Mouse (Mus musculus): ENCODE measurements at regions not wholly inside any gene's neighbourhood (a gene's known extent, or its start where the extent isn't known, plus 50 kb on each side); places are given as distances from the start of the nearest gene placed in this dataset.

DNA sequence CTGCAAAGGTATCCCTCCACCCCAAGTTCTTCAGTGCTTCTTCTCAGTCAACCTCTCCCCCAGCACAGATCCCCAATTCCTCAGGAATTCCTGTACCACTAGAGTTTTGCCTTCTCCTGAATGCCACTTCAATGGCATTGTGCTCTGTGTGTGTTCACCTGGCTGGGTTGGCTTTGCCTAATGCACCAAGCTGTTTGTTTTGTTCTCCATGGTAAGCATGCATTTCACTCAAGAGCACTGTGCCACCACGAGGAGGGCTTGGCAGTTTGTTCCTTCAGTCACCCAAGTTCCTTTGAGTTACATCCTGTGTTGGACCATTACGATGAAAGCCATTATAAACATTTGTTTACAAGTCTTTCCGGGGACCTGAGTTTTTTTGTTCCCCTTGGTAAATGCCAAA lies 84.5 kb downstream of the Zfp36l1 start:
- TF ChIP-seq SMC3 (IDR thresholded peaks at IDR 0.05; ENCODE audit: low read depth, low read length) (no peak), TAL1 (IDR thresholded peaks at IDR 0.05; ENCODE audit: low read length) (no peak), BHLHE40 (IDR thresholded peaks at IDR 0.05; ENCODE audit: borderline replicate concordance, low read depth, low read length) (no peak), ELF1 (IDR thresholded peaks at IDR 0.05; ENCODE audit: low read depth, low read length) (no peak), E2F4 (IDR thresholded peaks at IDR 0.05; ENCODE audit: borderline replicate concordance, low read depth, low read length) (no peak)
